Mouse (Mus musculus) stomach, postnatal 0 days (tissue): ENCODE results near the gene Tns3.

Source experiments
- CTCF ChIP-seq: IDR thresholded peaks from 2 replicates; pipeline ENCODE4 v1.5.1; 2016; ENCODE audit warnings: antibody characterized with exemption, low read depth, mild to moderate bottlenecking, moderate library complexity
- EP300 ChIP-seq: optimal IDR thresholded peaks from 2 replicates; pipeline ENCODE3; 2016; ENCODE audit warnings: antibody characterized with exemption

DNA sequence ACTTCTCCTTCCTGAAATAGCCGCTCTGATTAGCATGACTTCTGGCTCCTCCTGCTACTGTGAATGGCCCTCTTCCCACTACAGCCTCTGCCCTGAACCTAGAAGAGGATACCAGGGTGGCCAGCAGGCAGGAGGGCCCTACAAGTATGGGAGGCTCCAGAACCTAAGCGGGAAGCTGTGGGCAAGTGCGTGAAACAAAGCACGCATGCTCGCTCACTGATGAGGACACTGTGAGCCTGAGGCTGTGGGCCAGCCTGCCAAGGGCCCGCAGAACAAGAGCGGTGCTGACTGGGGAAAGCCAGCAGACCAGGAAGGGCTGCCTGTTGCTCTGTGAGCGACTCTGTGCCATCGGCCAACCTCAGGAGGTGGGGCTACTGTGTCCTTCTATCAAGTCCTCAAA is 106.1 kb downstream of the Tns3 start:
- no peak for TF ChIP-seq EP300
- no peak for TF ChIP-seq CTCF
